15 mouse cellular contexts compared by ENCODE assay signal in genomic region chr5:104386908-104387307, GRCm38 (mm10).
"Had no signal": no experiment of that assay in that cellular context is flagged by ENCODE, and none has a peak within 500 bp of the region (broad histone marks: within the 10 kb centered on the region; RNA-seq: fewer than 3 reads in every experiment).

No protein-coding gene starts in this region.

- H3K4me2 ChIP-seq: liver, embryonic 13.5 days; midbrain, embryonic 13.5 days; neural tube, embryonic 15.5 days had no signal

- H3K36me3 ChIP-seq: liver, embryonic 13.5 days; midbrain, embryonic 13.5 days; neural tube, embryonic 15.5 days had no signal

- H3K9ac ChIP-seq: liver, embryonic 13.5 days; liver, postnatal 0 days; midbrain, embryonic 13.5 days; neural tube, embryonic 15.5 days had no signal

- H3K27ac ChIP-seq: left cerebral cortex, adult 2 months; liver, embryonic 13.5 days; macrophage; midbrain, embryonic 13.5 days; neural tube, embryonic 15.5 days had no signal

- H3K4me3 ChIP-seq: left cerebral cortex, adult 2 months; liver, embryonic 13.5 days; midbrain, embryonic 13.5 days; myocyte; neural tube, embryonic 15.5 days had no signal

- H3K9me3 ChIP-seq: liver, embryonic 13.5 days; midbrain, embryonic 13.5 days; neural tube, embryonic 15.5 days had no signal

- DNase-seq: kidney, adult 8-10 months; kidney, postnatal 25 days; liver; liver, embryonic 13.5 days; liver, postnatal 0 days; right cerebral cortex, adult 18-20 months; right cerebral cortex, postnatal 25 days; thymus, adult 18-20 months; thymus, postnatal 14 days had no signal

- H3K4me1 ChIP-seq: liver, embryonic 13.5 days; midbrain, embryonic 13.5 days; neural tube, embryonic 15.5 days had no signal

- ATAC-seq: intestine, postnatal 0 days; liver, postnatal 0 days; midbrain, embryonic 13.5 days had no signal

- H3K27me3 ChIP-seq: liver, embryonic 13.5 days; midbrain, embryonic 13.5 days; neural tube, embryonic 15.5 days had no signal
